Mouse (Mus musculus) cerebellum, adult 9-11 months (tissue): ENCODE data around the gene Siglecf.
"Not testable (repeated sequence)": the region's sequence is repeated elsewhere in the genome, so short reads cannot be mapped to it uniquely, and the experiment has no call there.

Source experiments
- DNase-seq: peaks from one replicate; pipeline ENCODE4 v3.0.0; 2022

The Siglecf gene

GRCm38 (mm10) chr7:43351154-43351553 is at the start of gene Siglecf:
TSS of gene Siglecf (plus strand) at chr7:43351341.
- DNase-seq = no peak

- no peak for DNase-seq
Observed at GRCm38 (mm10) chr7:43305235-43305634, 45.9 kb upstream of the Siglecf start.

- DNase-seq = no peak
Observed at GRCm38 (mm10) chr7:43309069-43309468, 42.1 kb upstream of the Siglecf start.

- no peak for DNase-seq
Observed at GRCm38 (mm10) chr7:43311632-43312031, 39.5 kb upstream of the Siglecf start.

- no peak for DNase-seq
Observed at GRCm38 (mm10) chr7:43312386-43313012, 38.6 kb upstream of the Siglecf start.

GRCm38 (mm10) chr7:43313013-43313428 is 38.1 kb upstream of the Siglecf start, which contains the start of gene Zfp715:
TSS of gene Zfp715 (minus strand) at chr7:43313294.
- peak; percentile 94 for DNase-seq

- no peak for DNase-seq
Observed at GRCm38 (mm10) chr7:43326223-43326780, 24.8 kb upstream of the Siglecf start.

GRCm38 (mm10) chr7:43328101-43328500 is 23.0 kb upstream of the Siglecf start:
- no peak for DNase-seq

GRCm38 (mm10) chr7:43333203-43333602 is 17.9 kb upstream of the Siglecf start:
- peak; percentile 16 for DNase-seq

GRCm38 (mm10) chr7:43333899-43334298 is 17.2 kb upstream of the Siglecf start:
- no peak for DNase-seq

- no peak for DNase-seq
Observed at GRCm38 (mm10) chr7:43340771-43341170, 10.4 kb upstream of the Siglecf start.

GRCm38 (mm10) chr7:43343191-43343590 is 8.0 kb upstream of the Siglecf start:
- no peak for DNase-seq

- DNase-seq = no peak
Observed at GRCm38 (mm10) chr7:43344020-43344419, 7.1 kb upstream of the Siglecf start.

GRCm38 (mm10) chr7:43344491-43344890 is 6.7 kb upstream of the Siglecf start:
- DNase-seq = no peak

- DNase-seq = no peak
Observed at GRCm38 (mm10) chr7:43346148-43346547, 5.0 kb upstream of the Siglecf start.

- DNase-seq = no peak
Observed at GRCm38 (mm10) chr7:43346571-43346970, 4.6 kb upstream of the Siglecf start.

- DNase-seq = not testable (repeated sequence)
Observed at GRCm38 (mm10) chr7:43349623-43350022, 1.5 kb upstream of the Siglecf start.

GRCm38 (mm10) chr7:43353118-43353517 is 2.0 kb downstream of the Siglecf start:
- no peak for DNase-seq

GRCm38 (mm10) chr7:43353758-43354157 is 2.6 kb downstream of the Siglecf start:
- no peak for DNase-seq

GRCm38 (mm10) chr7:43354893-43355835 is 4.0 kb downstream of the Siglecf start:
- DNase-seq = no peak

- no peak for DNase-seq
Observed at GRCm38 (mm10) chr7:43358556-43358955, 7.4 kb downstream of the Siglecf start.

GRCm38 (mm10) chr7:43361442-43361841 is 10.3 kb downstream of the Siglecf start:
- DNase-seq = no peak

GRCm38 (mm10) chr7:43362021-43362420 is 10.9 kb downstream of the Siglecf start:
- no peak for DNase-seq

- DNase-seq = no peak
Observed at GRCm38 (mm10) chr7:43378226-43378625, 27.1 kb downstream of the Siglecf start.
